Mouse (Mus musculus) midbrain, embryonic 13.5 days (tissue): ENCODE measurements around the gene A2ml1. TPM values are rescaled to one million over a fixed set of nuclear protein-coding genes. Genes with fewer than 3 reads are reported as not detected.

Source experiments
- ATAC-seq: fragments of 200-750 bp; cut with Nextera tagmentation; 2 replicates; pipeline ENCODE4 v1.8.0; 2017; ENCODE audit warnings: mild to moderate bottlenecking, moderate TSS enrichment, moderate library complexity
- H3K27ac ChIP-seq: fragments of 300-500 bp; sonication (generic); 2 replicates; pipeline ENCODE4 v1.5.1; 2015; ENCODE audit warnings: inconsistent platforms, mild to moderate bottlenecking, moderate library complexity
- H3K27me3 ChIP-seq: fragments of 300-500 bp; sonication (generic); 2 replicates; pipeline ENCODE4 v1.6.1; 2015; ENCODE audit warnings: mild to moderate bottlenecking, inconsistent platforms
- H3K36me3 ChIP-seq: fragments of 300-500 bp; sonication (generic); 2 replicates; pipeline ENCODE4 v1.6.1; 2015; ENCODE audit warnings: mild to moderate bottlenecking, inconsistent platforms
- H3K4me1 ChIP-seq: fragments of 300-500 bp; sonication (generic); replicated peaks from 2 replicates; pipeline ENCODE4 v1.6.1; 2015; ENCODE audit warnings: inconsistent platforms
- H3K4me2 ChIP-seq: fragments of 300-500 bp; sonication (generic); replicated peaks from 2 replicates; pipeline ENCODE4 v1.6.1; 2015; ENCODE audit warnings: moderate library complexity, mild to moderate bottlenecking, inconsistent platforms
- H3K4me3 ChIP-seq: fragments of 300-500 bp; sonication (generic); replicated peaks from 2 replicates; pipeline ENCODE4 v1.5.1; 2015; ENCODE audit warnings: mild to moderate bottlenecking, inconsistent platforms
- H3K9ac ChIP-seq: fragments of 300-500 bp; sonication (generic); replicated peaks from 2 replicates; pipeline ENCODE4 v1.6.1; 2015; ENCODE audit warnings: mild to moderate bottlenecking, inconsistent platforms
- H3K9me3 ChIP-seq: fragments of 300-500 bp; sonication (generic); 2 replicates; pipeline ENCODE4 v1.6.1; 2016; ENCODE audit warnings: mild to moderate bottlenecking, inconsistent platforms
- WGBS: fragments of 180-500 bp; shearing (Covaris S2); methylation state at CpG from one replicate; pipeline ENCODE4 v1.1.7; 2015; 5-methylcytosine and 5-hydroxymethylcytosine counted together
- polyA plus RNA-seq: library from polyadenylated mRNA; unstranded; fragments of >200 nt; fragmentation: Nextera tagmentation; extraction: Ambion mirVana; gene quantifications from 2 replicates; pipeline ENCODE4 v1.2.1, GENCODE M21; 2015

The A2ml1 gene
- polyA plus RNA-seq, 1 experiment from 2014 or later = 0.32 TPM

DNA sequence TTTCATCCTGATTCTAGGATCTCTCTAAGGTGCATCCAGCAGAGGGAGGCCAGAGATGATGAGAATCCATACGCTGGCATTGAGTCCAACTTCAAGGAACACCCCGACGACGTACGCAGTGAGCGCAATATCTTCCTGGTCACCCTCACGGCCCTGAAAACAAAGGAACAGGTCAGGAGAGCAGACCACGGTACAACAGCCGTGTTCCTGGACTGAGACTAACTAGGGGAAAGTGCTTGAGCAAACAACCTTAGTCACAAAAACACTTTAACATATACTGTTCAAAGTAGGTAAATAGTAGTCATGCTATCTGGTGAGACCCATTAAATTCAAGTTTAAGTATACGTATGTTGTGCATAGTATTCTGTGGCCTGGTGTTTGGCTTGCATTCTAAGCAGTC, 32.9 kb downstream of the A2ml1 start:
- H3K27ac ChIP-seq = no peak overlapping the region
- H3K36me3 ChIP-seq = no peaks in the 10 kb centered on the region
- no peak overlapping the region for H3K4me3 ChIP-seq
- no peaks in the 10 kb centered on the region for H3K27me3 ChIP-seq
- H3K4me1 ChIP-seq = no peaks in the 10 kb centered on the region
- H3K9me3 ChIP-seq = no peaks in the 10 kb centered on the region
- H3K9ac ChIP-seq = no peak overlapping the region
- H3K4me2 ChIP-seq = no peak overlapping the region
- WGBS = 90% methylated on average over 10 of the region's 10 CpGs
- ATAC-seq = no peak

DNA sequence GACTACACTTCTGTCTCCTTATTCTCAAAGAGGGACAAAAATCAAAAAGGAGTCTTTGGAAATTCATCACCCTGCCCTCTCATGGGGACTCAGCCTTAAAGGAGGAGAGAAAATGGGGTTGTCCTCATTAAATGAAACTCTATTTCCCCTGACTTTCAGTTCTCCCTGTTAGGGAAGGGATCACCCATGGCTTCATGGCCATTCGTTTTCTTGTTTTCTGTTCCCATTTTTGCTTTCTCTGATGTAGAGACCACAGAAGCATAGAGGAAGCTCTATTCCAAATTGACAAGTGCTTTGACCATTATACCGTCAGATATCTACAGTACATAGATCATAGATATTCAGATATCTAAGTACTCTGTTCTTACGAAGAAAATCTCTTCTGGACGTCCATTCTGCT, 36.0 kb downstream of the A2ml1 start:
- H3K27me3 ChIP-seq = no peaks in the 10 kb centered on the region
- no peaks in the 10 kb centered on the region for H3K36me3 ChIP-seq
- H3K4me1 ChIP-seq = no peaks in the 10 kb centered on the region
- H3K9ac ChIP-seq = no peak overlapping the region
- no peak overlapping the region for H3K27ac ChIP-seq
- no peak overlapping the region for H3K4me3 ChIP-seq
- no peaks in the 10 kb centered on the region for H3K9me3 ChIP-seq
- ATAC-seq = no peak
- 88% methylated on average over 4 of the region's 4 CpGs for WGBS
- no peak overlapping the region for H3K4me2 ChIP-seq

DNA sequence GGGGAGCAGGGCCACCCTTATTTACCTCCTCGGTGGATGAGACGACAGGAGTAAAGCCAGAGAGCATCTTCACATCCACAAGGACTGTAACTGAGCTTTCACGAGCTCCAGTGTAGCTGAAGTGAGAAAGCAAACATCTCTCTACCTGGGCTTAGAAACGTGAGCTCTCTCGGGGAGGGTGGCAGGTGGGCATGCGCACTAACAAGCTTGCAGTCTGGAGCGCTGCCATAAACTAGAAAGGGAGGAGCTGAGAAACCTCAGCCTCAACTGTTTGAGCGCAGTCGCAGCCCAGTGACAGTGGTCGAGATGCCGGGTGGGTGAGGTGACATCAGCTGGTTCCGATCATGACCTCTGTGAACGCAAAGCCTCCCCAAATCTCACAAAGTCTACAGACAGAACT, 38.2 kb downstream of the A2ml1 start:
- H3K4me3 ChIP-seq = no peak overlapping the region
- H3K27me3 ChIP-seq = no peaks in the 10 kb centered on the region
- no peak overlapping the region for H3K4me2 ChIP-seq
- 87% methylated on average over 13 of the region's 13 CpGs for WGBS
- no peak overlapping the region for H3K9ac ChIP-seq
- H3K27ac ChIP-seq = no peak overlapping the region
- ATAC-seq = no peak
- no peaks in the 10 kb centered on the region for H3K9me3 ChIP-seq
- H3K36me3 ChIP-seq = no peaks in the 10 kb centered on the region
- H3K4me1 ChIP-seq = no peaks in the 10 kb centered on the region

DNA sequence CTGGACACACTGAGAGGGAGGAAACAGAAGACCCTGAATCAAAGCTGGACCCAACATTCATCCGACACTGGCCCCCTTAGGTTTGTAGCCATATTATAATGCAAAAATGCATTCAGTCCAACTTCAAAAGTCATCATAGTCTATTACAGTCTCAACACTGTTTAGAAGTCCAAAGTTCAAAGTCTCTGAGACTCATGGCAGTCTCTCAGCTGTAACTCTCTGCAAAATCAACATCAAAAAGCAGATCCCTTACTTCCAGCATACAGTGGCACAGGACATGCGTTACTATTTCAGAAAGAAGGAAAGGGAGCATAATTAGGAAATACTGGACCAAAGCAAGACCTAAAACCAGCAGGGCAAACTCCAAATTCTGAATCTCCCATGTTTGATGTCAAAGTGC, 46.2 kb downstream of the A2ml1 start:
- H3K27ac ChIP-seq = no peak overlapping the region
- H3K27me3 ChIP-seq = no peaks in the 10 kb centered on the region
- no peaks in the 10 kb centered on the region for H3K4me1 ChIP-seq
- ATAC-seq = no peak
- WGBS = 94% methylated on average over 2 of the region's 2 CpGs
- no peaks in the 10 kb centered on the region for H3K9me3 ChIP-seq
- no peaks in the 10 kb centered on the region for H3K36me3 ChIP-seq
- H3K4me2 ChIP-seq = no peak overlapping the region
- no peak overlapping the region for H3K4me3 ChIP-seq
- H3K9ac ChIP-seq = no peak overlapping the region

DNA sequence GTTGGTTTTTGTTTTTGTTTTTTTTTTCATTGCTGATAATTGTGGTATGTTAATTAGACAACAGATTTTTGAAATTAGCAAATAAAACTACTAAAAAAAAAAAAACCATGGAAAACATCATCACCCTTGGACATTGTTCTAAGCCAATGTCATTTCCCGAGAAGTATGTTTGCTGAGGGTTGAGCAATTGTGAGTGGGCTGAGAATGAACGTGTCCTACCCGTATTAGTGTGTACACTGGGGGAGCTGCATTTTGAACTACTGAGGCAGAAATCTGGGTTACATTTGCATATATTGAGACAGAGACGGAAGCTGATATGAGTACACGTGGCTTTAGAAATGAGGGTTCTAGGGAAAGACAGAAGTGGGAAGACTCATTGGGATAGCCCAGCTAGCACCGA, 48.1 kb downstream of the A2ml1 start:
- Histone ChIP-seq H3K9ac (no peak overlapping the region), H3K4me2 (no peak overlapping the region), H3K4me1 (no peaks in the 10 kb centered on the region), H3K27ac (no peak overlapping the region), H3K36me3 (no peaks in the 10 kb centered on the region), H3K27me3 (no peaks in the 10 kb centered on the region), H3K9me3 (no peaks in the 10 kb centered on the region), H3K4me3 (no peak overlapping the region)
- ATAC-seq = no peak
- WGBS = 89% methylated on average over 6 of the region's 6 CpGs

DNA sequence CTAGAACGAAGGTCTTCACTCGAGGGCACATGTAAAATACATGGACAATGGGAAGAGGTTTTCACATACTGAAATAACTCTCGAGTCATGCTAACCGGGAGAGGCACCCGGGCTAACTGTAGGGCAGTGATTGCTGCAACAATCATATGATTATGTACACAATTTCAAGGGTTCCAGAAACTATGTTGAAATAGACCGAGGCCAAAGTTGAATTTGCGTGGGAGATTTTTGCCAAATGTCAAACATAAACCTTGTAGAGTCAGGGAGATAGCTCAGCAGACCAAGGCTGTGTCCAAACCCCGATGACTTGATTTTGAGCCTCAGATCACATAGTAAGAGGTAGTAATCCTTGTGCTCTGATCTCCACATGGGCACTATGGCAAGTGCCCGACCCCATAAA, 48.7 kb downstream of the A2ml1 start:
- Histone ChIP-seq H3K9me3 (no peaks in the 10 kb centered on the region), H3K36me3 (no peaks in the 10 kb centered on the region), H3K4me1 (no peaks in the 10 kb centered on the region), H3K27ac (no peak overlapping the region), H3K4me2 (no peak overlapping the region), H3K9ac (no peak overlapping the region), H3K4me3 (no peak overlapping the region), H3K27me3 (no peaks in the 10 kb centered on the region)
- ATAC-seq = no peak
- WGBS = 95% methylated on average over 9 of the region's 9 CpGs

DNA sequence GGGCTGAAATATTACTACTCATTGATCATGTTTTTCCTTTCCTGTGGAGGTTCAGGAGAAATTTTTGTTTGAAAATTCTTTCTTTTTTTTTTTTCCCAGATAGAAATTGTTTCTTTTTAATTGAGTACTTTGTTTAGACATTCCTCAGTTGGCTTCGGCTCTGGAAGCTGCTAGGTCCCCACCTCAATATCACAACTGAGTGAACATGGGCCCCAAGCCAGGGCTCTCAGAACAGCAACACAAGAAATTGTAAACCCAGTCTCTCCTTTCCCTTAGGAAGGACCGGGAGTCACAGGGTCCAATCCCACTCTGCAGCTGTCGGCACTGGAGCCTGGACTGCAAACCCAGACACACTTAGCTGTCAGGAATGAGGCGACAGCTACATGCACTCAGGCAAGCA, 52.9 kb downstream of the A2ml1 start:
- no peak for ATAC-seq
- WGBS = 80% methylated on average over 4 of the region's 4 CpGs
- H3K27ac ChIP-seq = no peak overlapping the region
- no peak overlapping the region for H3K4me3 ChIP-seq
- no peak overlapping the region for H3K4me2 ChIP-seq
- H3K27me3 ChIP-seq = no peaks in the 10 kb centered on the region
- H3K36me3 ChIP-seq = no peaks in the 10 kb centered on the region
- no peaks in the 10 kb centered on the region for H3K4me1 ChIP-seq
- no peaks in the 10 kb centered on the region for H3K9me3 ChIP-seq
- no peak overlapping the region for H3K9ac ChIP-seq

DNA sequence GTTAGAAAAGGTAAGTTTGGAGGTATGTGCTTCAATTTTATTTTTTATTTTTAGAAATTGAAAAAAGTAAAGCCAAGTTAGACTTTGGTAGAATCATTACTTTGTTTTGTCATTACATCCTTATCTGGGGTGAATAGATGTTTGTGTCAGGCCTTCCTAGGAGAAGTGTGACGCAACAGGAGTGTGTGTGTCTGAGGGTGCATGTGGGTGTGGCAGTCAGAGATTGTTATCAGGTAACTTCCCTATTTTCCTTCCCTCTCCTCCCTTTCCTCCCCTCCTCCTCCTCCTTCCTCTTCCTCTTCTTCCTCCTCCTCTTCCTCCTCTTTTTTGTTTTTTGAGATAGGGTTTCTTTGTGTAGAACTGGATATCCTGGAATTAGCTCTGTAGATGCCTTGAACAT, 54.3 kb downstream of the A2ml1 start:
- Histone ChIP-seq H3K4me2 (no peak overlapping the region), H3K4me3 (no peak overlapping the region), H3K27ac (no peak overlapping the region), H3K9me3 (no peaks in the 10 kb centered on the region), H3K9ac (no peak overlapping the region), H3K27me3 (no peaks in the 10 kb centered on the region), H3K4me1 (no peaks in the 10 kb centered on the region), H3K36me3 (no peaks in the 10 kb centered on the region)
- 90% methylated on average over 1 of the region's 1 CpGs for WGBS
- no peak for ATAC-seq

DNA sequence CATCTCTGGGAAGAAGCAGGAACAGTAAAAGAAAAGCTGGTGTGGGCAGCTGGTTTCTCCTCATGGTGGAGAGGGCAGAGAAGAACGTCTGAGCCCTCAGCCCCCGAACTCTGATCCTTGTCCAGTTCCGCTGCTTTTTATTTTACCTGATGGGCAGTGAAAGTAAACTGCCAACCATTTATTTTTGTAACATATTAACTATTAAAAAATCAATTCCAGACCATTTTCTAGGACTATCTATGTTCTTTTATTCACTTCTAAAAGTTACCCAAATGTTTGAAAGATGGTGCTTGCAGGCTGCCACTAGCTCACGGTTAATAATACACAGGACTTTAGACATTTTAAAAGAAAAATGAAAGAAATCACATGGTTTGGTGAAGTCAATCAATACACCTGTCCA, 54.8 kb downstream of the A2ml1 start, which contains the start of gene Pzp:
Gene Pzp, minus strand, starts transcription at position 120 of the 400 bp plus-strand sequence.
- Histone ChIP-seq H3K9me3 (no peaks in the 10 kb centered on the region), H3K27me3 (no peaks in the 10 kb centered on the region), H3K4me1 (no peaks in the 10 kb centered on the region), H3K4me3 (no peak within 1 kb of the TSS), H3K27ac (no peak within 1 kb of the TSS), H3K9ac (no peak within 1 kb of the TSS), H3K4me2 (no peak within 1 kb of the TSS), H3K36me3 (no peaks in the 10 kb centered on the region)
- ATAC-seq = no peak
- WGBS = 91% methylated on average over 4 of the region's 4 CpGs

DNA sequence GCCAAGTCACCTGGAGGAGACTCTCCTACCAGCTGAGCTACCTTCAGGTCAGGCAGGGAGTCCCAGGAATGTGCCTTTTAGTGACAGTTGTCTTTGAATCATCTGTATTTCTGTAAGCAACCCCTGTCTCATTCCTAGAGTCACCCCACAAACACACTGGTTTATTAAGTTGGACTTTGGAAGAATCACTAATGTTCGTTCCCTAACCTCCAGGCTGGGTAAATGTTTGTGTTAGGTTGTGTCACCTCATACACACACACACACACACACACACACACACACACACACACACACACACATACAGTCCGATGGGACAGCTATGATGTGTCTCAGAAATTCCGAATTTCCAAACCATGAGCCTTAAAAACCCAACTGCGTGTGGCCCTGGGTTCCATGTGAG, 55.6 kb downstream of the A2ml1 start:
- Histone ChIP-seq H3K9me3 (no peaks in the 10 kb centered on the region), H3K9ac (no peak overlapping the region), H3K4me2 (no peak overlapping the region), H3K36me3 (no peaks in the 10 kb centered on the region), H3K4me1 (no peaks in the 10 kb centered on the region), H3K27me3 (no peaks in the 10 kb centered on the region), H3K4me3 (no peak overlapping the region), H3K27ac (no peak overlapping the region)
- no peak for ATAC-seq
- 91% methylated on average over 4 of the region's 4 CpGs for WGBS

DNA sequence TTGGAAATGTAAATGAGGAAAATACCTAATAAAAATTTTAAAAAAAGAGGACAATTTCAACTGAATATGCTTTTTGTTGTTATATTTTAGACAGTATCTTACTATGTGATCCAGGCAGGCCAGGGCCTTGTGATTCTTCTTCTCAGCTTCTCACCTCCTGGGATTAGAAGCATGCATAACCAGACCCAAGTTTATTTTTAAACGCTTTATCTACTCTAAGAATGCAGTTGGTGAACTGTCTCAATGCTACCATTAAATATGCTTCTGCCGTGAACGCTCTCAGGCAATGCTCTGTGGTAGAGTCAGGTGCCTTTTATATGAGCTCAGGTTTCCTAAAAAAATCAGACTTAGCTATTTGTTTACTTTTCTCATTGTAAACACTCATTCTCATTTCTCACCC, 58.0 kb downstream of the A2ml1 start:
- 93% methylated on average over 3 of the region's 3 CpGs for WGBS
- Histone ChIP-seq H3K9ac (no peak overlapping the region), H3K27me3 (no peaks in the 10 kb centered on the region), H3K4me3 (no peak overlapping the region), H3K27ac (no peak overlapping the region), H3K4me1 (no peaks in the 10 kb centered on the region), H3K9me3 (no peaks in the 10 kb centered on the region), H3K4me2 (no peak overlapping the region), H3K36me3 (no peaks in the 10 kb centered on the region)
- no peak for ATAC-seq

DNA sequence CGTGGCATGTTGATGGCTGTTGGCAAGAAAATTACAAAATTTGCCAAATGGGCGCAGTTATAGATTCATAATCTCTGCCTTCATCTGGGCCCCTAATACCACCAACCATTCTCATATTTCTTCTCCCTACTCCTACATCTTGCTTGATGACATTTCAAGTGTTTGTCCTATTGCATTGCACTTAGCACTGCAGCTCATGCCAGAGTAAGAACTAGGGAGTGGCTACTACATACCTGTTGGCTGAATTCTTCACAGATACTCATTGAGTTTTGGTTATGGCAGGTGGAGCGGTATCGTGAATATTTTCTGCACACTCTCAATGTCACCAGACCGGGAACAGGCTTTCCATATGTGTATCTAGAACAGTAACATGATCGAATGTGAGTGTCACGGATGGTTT, 62.2 kb downstream of the A2ml1 start:
- no peak overlapping the region for H3K9ac ChIP-seq
- H3K27ac ChIP-seq = no peak overlapping the region
- WGBS = 95% methylated on average over 7 of the region's 7 CpGs
- H3K4me2 ChIP-seq = no peak overlapping the region
- no peaks in the 10 kb centered on the region for H3K9me3 ChIP-seq
- H3K27me3 ChIP-seq = no peaks in the 10 kb centered on the region
- H3K36me3 ChIP-seq = no peaks in the 10 kb centered on the region
- no peak overlapping the region for H3K4me3 ChIP-seq
- no peak for ATAC-seq
- no peaks in the 10 kb centered on the region for H3K4me1 ChIP-seq

DNA sequence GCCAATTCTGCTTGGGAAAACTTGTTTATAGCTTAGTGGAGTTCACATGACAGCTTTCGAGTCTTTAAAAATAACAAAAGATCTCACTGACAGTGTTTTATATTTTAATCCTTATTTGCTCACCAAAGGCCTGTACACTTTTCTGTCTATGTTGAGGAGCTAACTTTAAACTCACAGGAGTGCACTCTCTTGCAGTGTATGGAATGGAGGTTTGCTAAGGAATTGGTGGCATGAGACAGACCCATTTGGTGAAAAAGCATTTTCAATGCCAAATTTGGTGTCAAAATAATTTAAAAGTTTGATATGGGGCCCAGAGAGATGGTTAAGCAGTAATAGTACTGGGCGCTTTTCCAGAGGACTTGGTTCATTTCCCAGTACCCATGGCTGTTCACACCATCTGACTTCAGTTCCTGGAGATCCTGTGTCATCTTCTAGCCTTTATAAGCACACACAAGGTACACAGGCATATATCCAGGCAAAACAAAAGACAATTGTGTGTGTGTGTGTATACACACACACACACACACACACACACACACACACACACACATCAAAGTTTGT, 75.7 kb downstream of the A2ml1 start:
- Histone ChIP-seq H3K4me3 (no peak overlapping the region), H3K4me1 (no peaks in the 10 kb centered on the region), H3K9ac (no peak overlapping the region), H3K4me2 (no peak overlapping the region), H3K36me3 (no peaks in the 10 kb centered on the region), H3K27ac (no peak overlapping the region), H3K9me3 (no peaks in the 10 kb centered on the region), H3K27me3 (no peaks in the 10 kb centered on the region)
- ATAC-seq = no peak
- WGBS = 92% methylated on average over 2 of the region's 2 CpGs
